Mouse (Mus musculus): ENCODE data around the gene Npdc1. TPM values are rescaled to one million over a fixed set of nuclear protein-coding genes. Genes with fewer than 3 reads are reported as not detected.

Npdc1 gene
- total RNA-seq, 4 experiments from 2014 or later: 25.3 to 35.8 (median 33.6) TPM

- no peak for DNase-seq (ENCODE audit: low spot score)
These were observed 31.5 kb downstream of the Npdc1 start for GRCm38 (mm10) chr2:25430395-25431233.

- DNase-seq (ENCODE audit: low spot score): no peak
These were observed 32.2 kb downstream of the Npdc1 start for GRCm38 (mm10) chr2:25431308-25431855.

- DNase-seq (ENCODE audit: low spot score): no peak
These were observed 33.4 kb downstream of the Npdc1 start for GRCm38 (mm10) chr2:25432326-25433098.

- DNase-seq (ENCODE audit: low spot score): no peak
These were observed 34.0 kb downstream of the Npdc1 start for GRCm38 (mm10) chr2:25433101-25433500.

GRCm38 (mm10) chr2:25434292-25434691 lies 35.1 kb downstream of the Npdc1 start:
- DNase-seq (ENCODE audit: low spot score): no peak

- DNase-seq (ENCODE audit: low spot score): no peak
These were observed 37.2 kb downstream of the Npdc1 start for GRCm38 (mm10) chr2:25436286-25436820.

GRCm38 (mm10) chr2:25441067-25441466 lies 41.9 kb downstream of the Npdc1 start:
- no peak for DNase-seq (ENCODE audit: low spot score)

- no peak for DNase-seq (ENCODE audit: low spot score)
These were observed 43.5 kb downstream of the Npdc1 start for GRCm38 (mm10) chr2:25442682-25443081.

- no peak for DNase-seq (ENCODE audit: low spot score)
These were observed 51.9 kb downstream of the Npdc1 start for GRCm38 (mm10) chr2:25450853-25451647.

GRCm38 (mm10) chr2:25452951-25453350 lies 53.8 kb downstream of the Npdc1 start:
- DNase-seq (ENCODE audit: low spot score): no peak

- no peak for DNase-seq (ENCODE audit: low spot score)
These were observed 57.2 kb downstream of the Npdc1 start, which contains the start of gene Clic3 for GRCm38 (mm10) chr2:25456205-25456953. Clic3 (plus strand) TSS chr2:25456838.

- no peak for DNase-seq (ENCODE audit: low spot score)
These were observed 58.1 kb downstream of the Npdc1 start for GRCm38 (mm10) chr2:25457022-25457896.

GRCm38 (mm10) chr2:25458911-25459310 lies 59.8 kb downstream of the Npdc1 start:
- no peak for DNase-seq (ENCODE audit: low spot score)

Small RNAs within 50 kb of the gene (microRNA-seq; reads per million reads assigned to microRNA genes)
- 1.1 reads per million for gene Mir3087

Other genes starting within 250 kb of the Npdc1 start
- 1 to 10 TPM; 5.0 to 9.4 (median 9.2) TPM for gene Nrarp, start 218.6 kb upstream of the Npdc1 start, total RNA-seq (2022)
- gene Tor4a, start 202.5 kb upstream of the Npdc1 start, total RNA-seq (2022): 1 to 10 TPM; 3.9 to 5.0 (median 4.7) TPM
- 10 to 100 TPM; 38.5 to 49.3 (median 39.5) TPM for gene Nelfb, start 187.9 kb upstream of the Npdc1 start, total RNA-seq (2022)
- not detected for gene Stpg3, start 184.7 kb upstream of the Npdc1 start, total RNA-seq (2022)
- not detected for gene Fam166a, start 180.6 kb upstream of the Npdc1 start, total RNA-seq (2022)
- gene Tubb4b, start 174.6 kb upstream of the Npdc1 start, total RNA-seq (2022): 100 to 1,000 TPM; 308 to 380 (median 323) TPM
- not detected for gene Slc34a3, start 165.0 kb upstream of the Npdc1 start, total RNA-seq (2022)
- gene Rnf224, start 162.6 kb upstream of the Npdc1 start, total RNA-seq (2022): not detected
- 1 to 10 TPM in 2 of 4 experiments, under 1 TPM in 2; 0.53 to 1.7 (median 1.2) TPM for gene Rnf208, start 157.1 kb upstream of the Npdc1 start, total RNA-seq (2022)
- gene Cysrt1, start 156.9 kb upstream of the Npdc1 start, total RNA-seq (2022): not detected
- gene AL732309.1, start 152.5 kb upstream of the Npdc1 start, total RNA-seq (2022): 1 to 10 TPM; 1.8 to 2.4 (median 2.1) TPM
- gene Tmem203, start 143.9 kb upstream of the Npdc1 start, total RNA-seq (2022): 10 to 100 TPM; 11.4 to 16.1 (median 13.6) TPM
- gene Tprn, start 136.7 kb upstream of the Npdc1 start, total RNA-seq (2022): 1 to 10 TPM; 4.0 to 8.6 (median 6.7) TPM
- gene Ssna1, start 126.9 kb upstream of the Npdc1 start, total RNA-seq (2022): 10 to 100 TPM; 39.5 to 47.1 (median 40.1) TPM
- gene Anapc2, start 126.9 kb upstream of the Npdc1 start, total RNA-seq (2022): 10 to 100 TPM; 36.8 to 39.8 (median 37.6) TPM
- gene Tmem210, start 111.2 kb upstream of the Npdc1 start, total RNA-seq (2022): not detected
- gene Lrrc26, start 109.4 kb upstream of the Npdc1 start, total RNA-seq (2022): not detected
- under 1 TPM in 2 of 4 experiments, not detected in 2; 0.09 to 0.11 TPM for gene Grin1, start 80.2 kb upstream of the Npdc1 start, total RNA-seq (2022)
- 10 to 100 TPM; 19.9 to 28.2 (median 22.5) TPM for gene Man1b1, start 67.0 kb upstream of the Npdc1 start, total RNA-seq (2022)
- gene Dpp7, start 43.0 kb upstream of the Npdc1 start, total RNA-seq (2022): 1 to 10 TPM; 3.8 to 5.2 (median 5.1) TPM
- gene Uap1l1, start 33.7 kb upstream of the Npdc1 start, total RNA-seq (2022): 10 to 100 TPM in 1 of 4 experiments, 1 to 10 TPM in 3; 8.9 to 10.7 (median 9.5) TPM
- not detected for gene Sapcd2, start 27.0 kb upstream of the Npdc1 start, total RNA-seq (2022)
- gene Entpd2, start 3.5 kb upstream of the Npdc1 start, total RNA-seq (2022): 10 to 100 TPM; 11.6 to 14.4 (median 12.6) TPM
- gene Fut7, start 23.9 kb downstream of the Npdc1 start, total RNA-seq (2022): under 1 TPM in 2 of 4 experiments, not detected in 2; 0.16 to 0.60 TPM
- gene Abca2, start 29.4 kb downstream of the Npdc1 start, total RNA-seq (2022): 10 to 100 TPM; 42.5 to 47.2 (median 45.2) TPM
- gene Clic3, start 57.5 kb downstream of the Npdc1 start, total RNA-seq (2022): 1 to 10 TPM; 1.3 to 3.6 (median 2.3) TPM
- 10 to 100 TPM; 21.4 to 30.7 (median 23.3) TPM for gene Paxx, start 61.7 kb downstream of the Npdc1 start, total RNA-seq (2022)
- gene Ptgds, start 70.7 kb downstream of the Npdc1 start, total RNA-seq (2022): 1,000 to 10,000 TPM in 1 of 4 experiments, 100 to 1,000 TPM in 3; 350 to 1,004 (median 621) TPM
- not detected for gene Lcn12, start 94.6 kb downstream of the Npdc1 start, total RNA-seq (2022)
- 100 to 1,000 TPM in 1 of 4 experiments, 10 to 100 TPM in 3; 79.4 to 105 (median 88.7) TPM for gene Fbxw5, start 101.4 kb downstream of the Npdc1 start, total RNA-seq (2022)
- 1 to 10 TPM; 1.7 to 2.6 (median 2.0) TPM for gene C8g, start 102.4 kb downstream of the Npdc1 start, total RNA-seq (2022)
- 10 to 100 TPM; 11.8 to 16.3 (median 13.8) TPM for gene Traf2, start 147.6 kb downstream of the Npdc1 start, total RNA-seq (2022)
- gene Edf1, start 158.5 kb downstream of the Npdc1 start, total RNA-seq (2022): 100 to 1,000 TPM; 156 to 257 (median 210) TPM
- 1 to 10 TPM; 1.1 to 2.2 (median 1.5) TPM for gene Mamdc4, start 175.5 kb downstream of the Npdc1 start, total RNA-seq (2022)
- 10 to 100 TPM; 58.2 to 72.2 (median 65.4) TPM for gene Phpt1, start 175.9 kb downstream of the Npdc1 start, total RNA-seq (2022)
- under 1 TPM; 0.09 to 0.38 (median 0.25) TPM for gene Ajm1, start 182.4 kb downstream of the Npdc1 start, total RNA-seq (2022)
- gene Rabl6, start 209.2 kb downstream of the Npdc1 start, total RNA-seq (2022): 10 to 100 TPM; 67.3 to 75.3 (median 71.3) TPM
- not detected for gene Ccdc183, start 218.3 kb downstream of the Npdc1 start, total RNA-seq (2022)
- gene Tmem141, start 222.7 kb downstream of the Npdc1 start, total RNA-seq (2022): 10 to 100 TPM; 32.0 to 42.2 (median 38.6) TPM
- 1 to 10 TPM; 3.4 to 6.0 (median 4.3) TPM for gene Fcna, start 228.7 kb downstream of the Npdc1 start, total RNA-seq (2022)